Mouse (Mus musculus) fat pad, adult 2 months (tissue): ENCODE results near the gene Mgst3.
"Not testable (repeated sequence)": the region's sequence is repeated elsewhere in the genome, so short reads cannot be mapped to it uniquely, and the experiment has no call there.

Experiments used
- DNase-seq: peaks from one replicate; pipeline ENCODE4 v3.0.0-alpha.2; 2011; ENCODE audit warnings: low read depth, low spot score; ENCODE audit errors: extremely low read depth

The Mgst3 gene

GRCm38 (mm10) chr1:167362819-167363218, 30.8 kb downstream of the Mgst3 start:
- no peak for DNase-seq

- DNase-seq: no peak
Observed at GRCm38 (mm10) chr1:167360268-167360667, 33.4 kb downstream of the Mgst3 start.

GRCm38 (mm10) chr1:167358731-167359130, 34.9 kb downstream of the Mgst3 start:
- DNase-seq: no peak

GRCm38 (mm10) chr1:167357387-167357786, 36.3 kb downstream of the Mgst3 start:
- DNase-seq: no peak

- DNase-seq: no peak
Observed at GRCm38 (mm10) chr1:167352403-167352802, 41.2 kb downstream of the Mgst3 start.

- no peak for DNase-seq
Observed at GRCm38 (mm10) chr1:167350597-167351415, 42.8 kb downstream of the Mgst3 start.

- peak; percentile 75 for DNase-seq
Observed at GRCm38 (mm10) chr1:167349815-167350596, 43.6 kb downstream of the Mgst3 start, which contains the start of gene Aldh9a1. Gene Aldh9a1, plus strand, starts transcription at chr1:167349991.

- not testable (repeated sequence) for DNase-seq
Observed at GRCm38 (mm10) chr1:167349206-167349605, 44.4 kb downstream of the Mgst3 start.

- DNase-seq: not testable (repeated sequence)
Observed at GRCm38 (mm10) chr1:167345994-167346520, 47.6 kb downstream of the Mgst3 start.

- no peak for DNase-seq
Observed at GRCm38 (mm10) chr1:167342831-167343230, 50.8 kb downstream of the Mgst3 start.

GRCm38 (mm10) chr1:167340910-167341528, 52.6 kb downstream of the Mgst3 start:
- DNase-seq: no peak

GRCm38 (mm10) chr1:167340111-167340787, 53.4 kb downstream of the Mgst3 start:
- no peak for DNase-seq

GRCm38 (mm10) chr1:167339177-167339781, 54.4 kb downstream of the Mgst3 start:
- DNase-seq: no peak

GRCm38 (mm10) chr1:167337463-167338095, 56.1 kb downstream of the Mgst3 start:
- no peak for DNase-seq

- no peak for DNase-seq
Observed at GRCm38 (mm10) chr1:167336398-167336797, 57.2 kb downstream of the Mgst3 start.

GRCm38 (mm10) chr1:167331106-167331505, 62.5 kb downstream of the Mgst3 start:
- DNase-seq: no peak

- no peak for DNase-seq
Observed at GRCm38 (mm10) chr1:167328776-167329175, 64.9 kb downstream of the Mgst3 start.
